Mouse (Mus musculus): ENCODE data around the gene Lag3.
"Not testable (repeated sequence)": the region's sequence is repeated elsewhere in the genome, so short reads cannot be mapped to it uniquely, and the experiment has no call there.

The Lag3 gene

GRCm38 (mm10) chr6:124900801-124901480 lies 10.6 kb downstream of the Lag3 start:
- peak; percentile 84 for DNase-seq (ENCODE audit: low read depth, low spot score)

- peak; percentile 77 for DNase-seq (ENCODE audit: low read depth, low spot score)
Measured at GRCm38 (mm10) chr6:124900056-124900800, 11.3 kb downstream of the Lag3 start.

GRCm38 (mm10) chr6:124898359-124898758 lies 13.1 kb downstream of the Lag3 start:
- peak; percentile 80 for DNase-seq (ENCODE audit: low read depth, low spot score)

- not testable (repeated sequence) for DNase-seq (ENCODE audit: low read depth, low spot score)
Measured at GRCm38 (mm10) chr6:124894113-124894512, 17.4 kb downstream of the Lag3 start.

- no peak for DNase-seq (ENCODE audit: low read depth, low spot score)
Measured at GRCm38 (mm10) chr6:124890997-124891396, 20.5 kb downstream of the Lag3 start.

- DNase-seq (ENCODE audit: low read depth, low spot score): peak; percentile 39
Measured at GRCm38 (mm10) chr6:124888555-124889125, 22.9 kb downstream of the Lag3 start.

GRCm38 (mm10) chr6:124887986-124888385 lies 23.5 kb downstream of the Lag3 start, which contains the start of gene Cd4:
Gene Cd4 (minus strand): TSS chr6:124888221.
- peak; percentile 61 for DNase-seq (ENCODE audit: low read depth, low spot score)

GRCm38 (mm10) chr6:124885956-124886381 lies 25.5 kb downstream of the Lag3 start:
- peak; percentile 74 for DNase-seq (ENCODE audit: low read depth, low spot score)

GRCm38 (mm10) chr6:124884714-124885500 lies 26.6 kb downstream of the Lag3 start:
- DNase-seq (ENCODE audit: low read depth, low spot score): peak; percentile 93

GRCm38 (mm10) chr6:124883351-124883750 lies 28.2 kb downstream of the Lag3 start:
- no peak for DNase-seq (ENCODE audit: low read depth, low spot score)

GRCm38 (mm10) chr6:124881821-124882220 lies 29.7 kb downstream of the Lag3 start:
- DNase-seq (ENCODE audit: low read depth, low spot score): no peak

- no peak for DNase-seq (ENCODE audit: low read depth, low spot score)
Measured at GRCm38 (mm10) chr6:124879390-124879789, 32.1 kb downstream of the Lag3 start.

- DNase-seq (ENCODE audit: low read depth, low spot score): no peak
Measured at GRCm38 (mm10) chr6:124874348-124874747, 37.2 kb downstream of the Lag3 start.

- DNase-seq (ENCODE audit: low read depth, low spot score): no peak
Measured at GRCm38 (mm10) chr6:124866560-124866959, 44.9 kb downstream of the Lag3 start.

GRCm38 (mm10) chr6:124865766-124866362 lies 45.6 kb downstream of the Lag3 start:
- DNase-seq (ENCODE audit: low read depth, low spot score): no peak

GRCm38 (mm10) chr6:124863658-124864298 lies 47.7 kb downstream of the Lag3 start, which contains the start of gene Gpr162:
Gene Gpr162 (minus strand): TSS chr6:124863983.
- DNase-seq (ENCODE audit: low read depth, low spot score): peak; percentile 66

- peak; percentile 39 for DNase-seq (ENCODE audit: low read depth, low spot score)
Measured at GRCm38 (mm10) chr6:124863125-124863657, 48.3 kb downstream of the Lag3 start.

GRCm38 (mm10) chr6:124862406-124863124 lies 48.9 kb downstream of the Lag3 start:
- no peak for DNase-seq (ENCODE audit: low read depth, low spot score)

- no peak for DNase-seq (ENCODE audit: low read depth, low spot score)
Measured at GRCm38 (mm10) chr6:124861802-124862201, 49.7 kb downstream of the Lag3 start.

GRCm38 (mm10) chr6:124861266-124861665 lies 50.2 kb downstream of the Lag3 start:
- no peak for DNase-seq (ENCODE audit: low read depth, low spot score)
